Mouse (Mus musculus) gonadal fat pad, adult 2 months (tissue): ENCODE measurements around the gene Slc38a8. TPM values are rescaled to one million over a fixed set of nuclear protein-coding genes. Genes with fewer than 3 reads are reported as not detected.
A peak's percentile ranks its signal among the peaks of the same experiment; 100 is the strongest.

Source experiments
- DNase-seq: peaks from one replicate; pipeline ENCODE4 v3.0.0-alpha.2; 2012; ENCODE audit warnings: low read depth
- polyA plus RNA-seq: library from polyadenylated mRNA; depleted of rRNA; stranded (reverse); fragments of >200 nt; gene quantifications from 2 replicates; pipeline ENCODE4 v1.2.3, GENCODE M21; 2012; rRNA removed

Slc38a8 gene
- polyA plus RNA-seq, result 0.18 and 0.24 TPM in 2 replicates

DNA sequence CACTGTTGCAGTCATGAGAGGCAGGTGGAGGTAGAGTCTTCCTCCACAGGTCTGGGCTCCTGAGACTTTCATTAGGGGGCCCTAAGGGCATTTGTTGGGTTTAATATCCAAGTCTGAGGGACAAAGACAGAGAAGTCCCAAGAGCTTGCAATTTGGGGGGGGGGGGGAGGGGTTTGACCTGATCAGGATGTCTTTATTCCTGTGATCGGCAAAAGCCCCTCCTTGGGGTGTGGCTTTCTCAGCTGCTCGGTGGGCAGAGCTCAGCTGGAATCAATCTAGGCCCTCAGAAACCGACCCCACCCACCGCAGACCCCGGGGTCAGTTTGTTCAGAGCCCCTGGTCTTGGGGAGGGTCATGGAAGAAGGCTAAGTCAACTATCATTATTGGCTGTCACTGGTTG, at the start of gene Slc38a8:
TSS of gene Slc38a8 (minus strand) at position 101 of the 400 bp plus-strand sequence.
- DNase-seq, result no peak

DNA sequence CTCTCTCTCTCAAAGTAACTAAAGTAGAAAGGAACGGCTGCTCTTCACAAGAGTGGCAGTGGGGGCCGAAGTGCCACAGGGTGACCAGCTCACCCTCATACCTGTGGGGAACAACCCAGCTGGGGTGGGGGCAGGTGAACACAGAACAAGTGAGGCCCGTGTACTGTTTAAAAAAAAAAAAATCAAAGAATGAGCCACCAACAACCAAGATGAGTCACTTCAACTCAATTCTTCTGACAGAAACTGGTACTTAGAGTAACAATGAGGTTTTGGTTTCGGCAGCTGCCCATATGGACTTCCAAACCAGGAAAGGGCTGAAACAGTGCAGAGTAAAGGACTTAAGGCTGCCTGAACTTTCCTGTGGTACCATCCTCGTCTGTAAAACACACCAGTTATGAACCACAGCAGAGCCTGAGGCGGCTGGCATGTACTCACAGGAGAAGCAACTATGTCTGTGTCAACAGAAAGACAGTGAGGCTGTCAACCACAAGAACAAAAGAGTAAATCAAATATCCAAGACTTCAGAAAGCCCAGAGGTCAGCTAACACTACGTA, 47.1 kb upstream of the Slc38a8 start:
- peak; percentile 37 for DNase-seq

DNA sequence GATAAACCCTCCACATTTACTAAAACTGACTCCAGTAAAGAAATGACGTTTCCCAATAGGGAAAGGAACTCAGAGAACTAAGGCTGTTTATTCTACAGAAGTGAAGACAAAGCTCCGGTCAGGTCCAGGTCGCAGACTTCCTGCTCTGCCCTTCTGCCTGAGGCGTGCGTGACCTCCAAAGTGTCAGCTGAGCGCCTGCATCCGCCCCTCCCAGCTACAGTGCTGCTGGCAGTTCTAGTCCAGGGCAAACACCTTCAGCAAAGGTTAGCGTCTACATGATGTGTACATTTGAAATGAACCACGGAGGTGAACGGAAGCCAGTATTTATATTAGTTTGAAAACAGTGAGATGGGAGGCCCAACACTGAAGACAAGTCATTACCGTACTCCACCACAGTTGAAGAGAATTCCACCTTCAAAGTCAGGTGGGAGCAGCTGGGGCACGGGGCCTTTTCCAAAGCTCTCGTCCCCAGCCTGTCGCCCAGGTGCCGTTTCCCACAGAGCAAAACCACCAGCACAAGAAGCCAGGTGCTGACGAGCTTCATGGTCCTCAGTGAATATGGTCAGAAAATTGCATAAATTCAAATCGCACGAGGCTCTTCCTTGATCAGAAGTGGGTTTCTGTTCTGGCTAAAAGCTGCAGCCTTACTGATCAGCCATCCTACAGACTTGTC, 45.7 kb upstream of the Slc38a8 start:
- no peak for DNase-seq

DNA sequence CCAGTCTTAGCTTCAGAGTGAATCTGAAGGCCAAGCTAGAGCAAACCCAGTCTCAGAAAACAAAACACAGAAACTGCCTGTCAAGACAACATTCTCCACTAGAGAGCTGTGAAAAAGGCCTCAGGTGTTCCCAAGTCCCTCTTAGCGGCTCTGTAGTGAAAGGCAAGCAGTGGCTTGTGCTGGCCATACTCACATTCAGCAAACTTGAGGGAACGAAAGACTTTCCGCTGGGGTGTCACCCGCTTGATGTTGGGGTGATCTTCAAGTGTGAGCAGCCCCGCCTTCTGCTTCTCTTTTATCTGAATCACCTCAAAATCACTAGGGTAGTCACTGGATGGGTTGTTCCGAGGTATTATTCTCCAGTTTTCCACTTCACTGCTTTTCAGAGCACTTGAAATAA, 44.3 kb upstream of the Slc38a8 start:
- no peak for DNase-seq

DNA sequence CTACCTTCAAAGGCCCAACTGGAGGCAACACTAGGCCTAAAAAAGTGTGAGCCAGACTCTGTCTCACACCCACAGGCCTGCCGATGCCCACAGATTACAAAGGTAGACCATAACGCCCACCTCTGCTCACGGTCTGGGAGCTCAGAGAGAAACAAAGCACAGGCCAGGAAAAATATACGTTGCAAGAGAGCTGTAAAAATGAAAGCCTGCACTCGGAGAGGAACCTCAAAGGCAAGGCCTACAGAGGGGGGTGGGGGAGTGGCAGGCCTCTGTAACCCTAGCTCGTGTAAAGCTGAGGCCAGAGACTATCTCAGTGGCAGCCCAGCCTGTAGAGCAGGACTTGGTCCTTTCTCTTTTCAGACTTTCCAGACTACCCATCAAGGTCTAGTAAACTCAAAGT, 43.7 kb upstream of the Slc38a8 start:
- peak; percentile 84 for DNase-seq

DNA sequence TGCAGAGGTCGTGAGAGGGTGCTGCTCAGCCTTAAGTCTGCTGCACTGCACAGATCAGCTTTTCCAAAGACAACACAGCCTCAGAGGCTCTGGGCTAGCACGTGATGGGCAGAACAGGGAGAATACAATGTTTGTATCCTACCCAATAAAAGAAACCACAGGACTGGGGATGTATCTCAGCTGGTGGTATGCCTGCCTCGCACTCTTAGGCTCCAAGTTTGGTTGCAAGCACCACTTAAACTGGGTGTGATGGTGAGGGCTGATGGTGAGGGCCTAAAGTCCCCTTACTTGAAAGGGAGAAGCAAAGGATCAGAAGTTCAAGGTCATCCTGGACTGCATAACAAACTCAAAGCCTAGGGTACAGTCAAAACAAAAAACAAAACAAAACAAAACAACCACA, 43.1 kb upstream of the Slc38a8 start:
- no peak for DNase-seq

DNA sequence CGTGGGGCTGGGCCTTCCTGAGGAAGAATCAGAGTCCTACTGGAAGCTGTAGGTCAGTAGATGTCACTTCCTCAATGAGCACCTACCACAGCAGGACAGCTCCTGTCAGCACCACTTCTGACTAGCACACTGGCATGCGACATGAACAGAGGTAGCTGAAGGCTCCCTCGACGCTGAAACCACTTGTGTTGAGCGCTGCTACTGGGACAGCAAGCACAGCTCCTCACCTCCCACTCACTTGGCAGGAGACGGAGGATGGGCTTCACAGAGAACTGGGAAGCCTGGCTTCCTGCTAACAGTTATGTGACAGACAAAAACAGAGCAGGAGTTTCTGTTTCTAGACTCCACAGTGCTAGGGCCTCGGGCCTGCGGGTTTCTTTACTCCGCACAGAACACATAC, 30.5 kb upstream of the Slc38a8 start:
- no peak for DNase-seq

DNA sequence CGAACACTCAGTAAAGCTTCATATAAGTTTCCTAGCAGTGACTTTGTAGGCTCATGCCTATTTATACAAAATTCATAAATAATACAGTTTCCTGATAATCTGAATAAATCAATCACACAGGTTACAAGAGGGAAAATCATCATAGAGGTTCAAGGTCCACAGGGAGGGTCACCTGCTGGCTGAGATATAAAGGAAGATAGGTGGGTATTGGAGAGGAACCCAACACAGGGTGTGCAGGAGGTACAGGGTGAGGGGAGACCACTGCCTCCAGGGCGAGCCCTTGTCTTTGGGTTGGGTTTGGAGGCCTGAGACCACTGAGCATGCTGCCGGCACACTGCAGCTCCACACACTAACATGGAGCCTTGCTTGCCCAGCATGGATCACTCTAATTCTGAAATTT, 29.9 kb upstream of the Slc38a8 start:
- no peak for DNase-seq

DNA sequence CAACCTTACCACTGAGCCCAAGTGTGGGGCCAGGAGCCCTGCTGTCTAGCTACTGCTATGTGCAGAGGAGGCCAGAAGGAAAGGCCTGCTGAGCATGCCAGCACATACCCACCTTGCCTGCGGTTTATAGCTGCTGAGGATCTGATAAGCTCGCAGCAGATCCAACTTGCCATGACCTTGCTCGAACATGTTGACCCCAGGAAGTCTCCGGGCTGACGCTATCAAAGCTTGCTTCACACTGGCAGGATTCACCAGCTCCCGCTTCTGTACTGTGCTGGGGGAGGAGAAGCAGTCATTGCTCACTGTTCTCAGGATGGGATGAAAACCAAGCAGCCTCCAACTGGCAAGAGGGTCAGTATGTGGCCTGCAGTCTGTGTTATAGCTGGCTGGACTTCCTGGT, 29.4 kb upstream of the Slc38a8 start:
- no peak for DNase-seq

DNA sequence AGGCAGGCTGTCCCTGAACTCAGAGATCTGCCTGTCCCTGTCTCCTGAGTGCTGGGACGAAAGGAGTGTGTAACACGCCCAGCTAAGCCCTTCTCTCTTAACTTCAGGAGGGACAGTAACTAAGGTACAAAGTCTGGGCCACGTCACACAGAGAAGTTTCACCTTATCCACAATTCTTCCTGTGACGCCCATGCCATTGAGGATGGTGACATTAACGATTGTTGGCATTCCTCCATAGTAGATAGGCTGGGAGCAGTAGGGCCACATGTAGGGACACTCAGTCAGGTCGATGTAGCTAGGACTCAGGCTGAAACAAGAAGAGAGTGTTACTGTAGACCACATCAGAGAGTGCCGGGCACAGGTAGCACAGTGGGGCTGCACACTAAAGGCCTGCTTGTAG, 27.3 kb upstream of the Slc38a8 start:
- DNase-seq, result no peak

DNA sequence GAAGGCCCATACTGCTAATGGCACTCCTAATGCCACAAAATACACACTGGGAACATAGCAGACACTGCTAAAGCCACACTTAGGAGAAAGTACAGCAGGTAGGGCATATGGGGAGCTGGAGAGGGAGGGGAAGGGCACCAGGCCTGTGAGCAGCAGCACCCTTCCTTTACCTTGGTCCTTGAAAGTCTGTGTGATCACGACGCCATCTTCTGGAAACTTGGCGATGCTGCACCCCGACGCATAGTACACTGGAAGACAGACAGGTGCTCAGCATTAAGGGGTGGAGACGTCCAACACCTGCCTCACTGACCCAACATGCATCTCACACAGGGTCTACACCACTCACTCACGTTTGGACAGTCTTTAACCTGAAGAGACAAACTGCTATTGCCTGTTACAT, 18.6 kb upstream of the Slc38a8 start:
- DNase-seq, result no peak

DNA sequence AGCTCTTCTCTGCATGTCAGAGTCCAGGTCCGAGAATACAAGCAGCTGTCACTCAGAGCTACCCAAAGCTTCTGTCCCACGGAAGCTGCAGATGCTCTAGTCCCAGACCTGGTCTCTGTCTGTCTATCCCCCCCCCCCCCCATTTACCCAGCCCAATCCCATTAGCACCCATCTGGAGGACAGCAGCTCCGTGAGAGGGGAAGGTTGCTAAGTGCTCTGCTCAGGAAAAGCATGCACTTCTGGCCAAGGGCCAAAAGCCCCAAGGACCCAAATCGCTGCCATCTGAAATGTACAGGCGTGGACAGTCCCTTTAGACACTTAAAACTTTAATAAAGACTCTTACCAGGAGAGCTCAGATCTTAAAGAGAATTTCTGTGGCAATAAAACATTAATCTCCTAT, 15.2 kb upstream of the Slc38a8 start:
- DNase-seq, result no peak

DNA sequence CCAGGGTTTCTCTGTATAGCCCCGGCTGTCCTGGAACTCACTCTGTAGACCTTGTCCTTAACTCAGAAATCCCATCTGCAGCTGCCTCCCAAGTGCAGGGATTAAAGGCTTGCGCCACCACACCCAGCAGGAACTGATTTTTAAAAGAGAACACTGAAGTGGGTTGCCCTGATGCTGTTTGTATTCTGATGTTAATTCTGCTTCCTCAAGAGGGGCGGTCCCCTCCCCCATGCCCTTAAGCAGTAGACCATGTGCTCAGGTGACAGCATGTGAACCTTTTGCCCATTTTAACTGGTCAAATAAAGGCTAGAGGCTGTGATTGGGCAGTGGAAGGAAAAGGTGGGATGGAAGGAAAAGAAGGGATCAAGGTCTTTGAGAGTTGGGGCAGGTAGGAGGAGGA, 14.3 kb upstream of the Slc38a8 start:
- DNase-seq, result no peak

DNA sequence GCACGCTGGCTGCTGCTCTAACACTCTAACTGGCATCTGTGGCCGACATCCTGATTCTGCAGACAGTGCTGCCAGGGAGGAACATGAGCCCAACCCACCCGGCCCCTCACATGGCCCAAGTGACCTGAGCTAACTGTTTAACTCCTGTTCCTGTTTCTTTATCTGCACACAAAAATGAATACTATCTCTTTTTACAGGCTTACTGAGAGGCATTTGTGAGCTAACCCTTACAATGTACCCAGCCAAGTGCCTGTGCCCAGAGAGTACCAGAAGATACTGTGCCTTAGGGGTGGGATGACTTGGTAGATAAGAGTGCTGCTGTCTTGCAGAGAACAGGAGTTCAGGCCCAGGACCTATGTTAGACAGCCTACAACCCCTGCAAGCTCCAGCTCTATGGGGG, 13.4 kb upstream of the Slc38a8 start:
- DNase-seq, result no peak

DNA sequence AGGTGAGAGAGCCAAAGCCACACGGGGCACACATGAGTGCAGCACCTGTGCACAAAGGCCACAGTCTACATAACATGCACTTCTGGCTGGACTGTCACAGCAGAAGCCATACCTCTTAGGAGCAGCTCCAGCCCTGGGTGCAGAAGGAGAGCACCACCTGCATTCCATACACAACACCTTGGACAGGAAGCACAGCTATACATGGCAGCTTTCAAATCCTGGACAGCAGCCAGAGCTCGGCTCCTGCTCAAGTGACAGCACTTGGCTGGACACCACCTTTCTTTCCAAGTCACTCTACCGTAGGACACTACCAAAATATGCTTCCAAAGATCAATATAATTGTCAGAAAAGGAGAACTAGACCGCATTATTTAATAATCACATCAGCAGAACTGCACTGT, 11.9 kb upstream of the Slc38a8 start:
- DNase-seq, result no peak

DNA sequence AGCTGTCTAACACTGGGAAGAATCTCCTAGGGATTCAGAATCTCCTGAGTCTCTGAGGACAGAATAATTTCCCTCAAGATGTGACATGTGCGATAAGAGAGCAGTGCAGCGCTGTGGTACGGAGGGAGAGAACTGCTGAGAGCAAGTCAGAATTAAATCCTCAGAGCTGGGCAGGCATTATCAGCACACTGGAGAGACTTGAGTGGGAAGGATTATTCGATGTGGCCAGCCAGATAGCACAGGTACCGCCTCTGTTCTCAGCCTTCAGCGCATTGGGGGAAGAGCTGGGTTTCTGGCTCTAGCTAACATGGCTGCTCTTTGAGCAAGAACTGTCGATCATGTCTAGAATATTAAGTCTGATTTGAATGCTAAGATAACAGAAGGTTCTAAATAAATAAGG, 10.2 kb upstream of the Slc38a8 start:
- no peak for DNase-seq

DNA sequence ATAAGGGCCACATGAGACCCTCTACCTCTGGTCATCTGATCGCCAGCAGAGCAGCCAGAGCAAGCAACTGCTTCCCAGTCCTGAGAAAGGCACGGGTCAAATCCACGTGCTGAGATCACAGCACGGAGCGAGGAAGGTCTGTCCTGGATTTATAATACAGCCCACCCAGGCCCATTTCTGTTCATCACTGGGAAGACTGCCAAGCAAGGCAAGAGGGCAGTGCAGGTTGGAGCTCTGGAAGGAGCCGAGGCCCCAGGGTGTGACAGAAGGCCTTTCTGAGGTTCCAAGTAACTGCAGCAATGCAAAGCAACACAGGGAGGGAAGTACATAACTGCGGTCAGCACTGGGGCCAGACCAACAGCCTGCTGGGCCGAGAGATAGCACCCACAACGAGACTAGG, 9.0 kb upstream of the Slc38a8 start:
- no peak for DNase-seq

DNA sequence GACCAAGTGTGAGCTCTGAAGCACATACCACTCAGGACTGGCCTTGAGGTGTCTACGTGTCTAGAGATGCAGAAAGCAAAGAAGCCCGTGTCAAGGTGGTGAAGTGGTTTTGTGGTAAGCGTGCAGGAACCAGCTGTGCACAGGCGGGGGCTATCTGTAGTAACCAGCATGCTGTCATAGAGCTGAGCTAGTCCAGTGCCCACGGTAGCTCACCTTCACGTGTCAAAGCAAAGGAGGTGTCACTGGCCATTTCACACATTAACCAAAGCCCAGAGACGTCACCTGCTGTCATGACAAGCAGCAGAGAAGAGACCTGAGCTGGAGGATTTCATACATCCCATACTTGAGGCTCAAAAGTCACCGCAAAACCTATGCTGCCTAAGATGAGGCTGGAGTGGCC, 4.6 kb upstream of the Slc38a8 start:
- DNase-seq, result no peak

DNA sequence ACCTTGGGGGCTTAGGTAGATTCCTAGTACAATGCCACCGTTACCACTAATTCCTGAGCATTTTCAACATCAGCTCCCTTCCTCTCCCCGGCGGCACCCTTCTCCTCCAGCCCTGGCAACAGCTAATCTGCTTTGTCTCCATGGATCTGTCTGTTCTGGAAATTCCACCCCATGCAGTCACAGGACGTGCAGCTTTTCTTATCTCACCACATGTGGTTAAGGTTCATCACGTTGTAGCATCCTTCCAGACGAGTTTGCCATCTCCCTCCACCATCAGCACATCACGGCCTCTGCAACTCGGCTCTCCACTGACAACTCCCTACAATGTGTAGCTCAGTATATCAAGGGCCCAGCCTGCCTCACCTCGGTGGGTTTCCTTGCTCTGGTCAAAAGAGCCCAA, 4.0 kb upstream of the Slc38a8 start:
- no peak for DNase-seq

DNA sequence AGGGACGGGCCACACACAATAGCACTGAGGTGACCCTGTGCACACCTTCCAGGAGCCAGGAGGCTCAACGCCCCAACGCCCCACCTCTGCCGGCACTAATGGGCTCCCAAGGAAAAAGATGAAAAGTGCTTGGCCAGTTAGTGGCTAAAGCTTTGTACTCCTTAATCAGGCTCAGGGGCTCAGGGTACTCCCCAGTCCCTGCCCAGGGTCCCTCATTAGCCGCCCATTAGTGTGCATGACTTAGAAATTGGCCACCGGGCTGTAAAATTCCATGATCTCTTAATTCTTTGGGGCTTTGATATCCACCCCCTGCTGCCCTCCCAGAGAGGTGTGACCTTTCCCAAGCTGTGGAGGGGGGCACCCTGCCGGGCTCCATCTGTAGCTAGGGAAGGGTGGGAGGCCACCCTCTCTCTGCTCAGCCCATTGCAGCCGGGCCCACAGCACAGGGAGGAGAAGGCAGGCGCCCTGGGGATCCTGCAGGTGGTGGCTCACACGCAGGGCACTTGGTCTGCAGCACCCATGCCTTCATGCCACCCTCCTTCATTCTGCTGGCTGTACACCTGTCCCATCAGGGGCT, 1.8 kb upstream of the Slc38a8 start:
- no peak for DNase-seq

DNA sequence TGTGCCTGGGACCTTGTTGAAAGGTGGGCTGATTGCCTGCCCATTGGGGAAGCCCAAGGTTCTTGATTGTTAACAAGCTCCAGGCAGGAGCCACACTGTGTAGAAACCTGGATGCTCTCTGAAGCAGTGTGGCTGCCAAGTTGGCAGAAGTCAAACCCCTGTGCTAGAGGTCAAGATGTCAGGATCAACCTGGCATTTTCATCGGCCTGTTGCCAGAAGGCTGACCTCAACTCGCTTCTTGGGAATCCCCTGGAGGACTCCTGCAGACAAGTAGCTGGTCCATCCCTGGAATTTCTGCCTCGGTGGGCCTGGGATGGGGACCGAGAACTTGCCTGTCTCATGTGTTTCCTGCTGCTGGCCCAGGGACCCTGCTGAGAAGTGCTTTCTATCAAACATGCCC, 613 bp upstream of the Slc38a8 start:
- DNase-seq, result no peak

DNA sequence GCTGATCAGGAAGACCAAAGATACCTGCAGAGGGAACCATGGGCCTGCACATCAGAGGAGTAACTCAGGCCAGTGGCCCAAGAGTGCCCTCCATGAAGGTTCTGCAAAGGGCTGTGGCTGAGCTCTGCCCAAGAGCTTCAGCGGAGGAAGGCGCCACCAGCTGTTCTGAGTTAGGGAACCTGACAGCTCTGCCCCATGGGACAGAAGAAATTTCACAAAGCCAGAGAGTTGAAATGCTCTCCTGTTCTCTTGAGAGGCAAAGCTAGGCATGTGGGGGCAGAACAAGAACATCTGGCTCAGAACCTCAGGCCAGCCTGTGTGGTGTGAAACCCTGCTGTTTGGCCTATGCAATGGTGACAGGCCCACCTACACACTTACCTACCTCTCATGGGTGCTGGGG, 1.7 kb downstream of the Slc38a8 start:
- no peak for DNase-seq

DNA sequence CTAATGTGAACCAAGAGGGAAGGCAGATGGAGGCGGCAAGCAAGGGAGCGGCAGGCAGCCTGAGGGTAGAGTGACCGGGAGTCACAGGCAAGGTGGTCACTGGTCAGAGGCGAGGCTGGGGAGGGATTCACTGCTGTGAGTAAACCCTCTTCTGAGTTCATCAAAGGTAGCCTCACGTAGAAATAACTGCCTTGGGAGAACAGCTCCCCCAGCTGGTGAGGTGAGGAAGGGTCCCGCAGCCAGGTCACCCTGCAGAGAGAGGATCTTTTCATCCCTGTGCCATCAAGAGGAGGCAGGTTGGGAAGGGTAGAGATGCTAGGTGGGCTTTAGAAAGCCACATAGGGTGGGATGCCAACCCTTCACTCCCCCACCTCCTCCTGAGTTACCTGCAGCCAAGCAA, 4.7 kb downstream of the Slc38a8 start:
- no peak for DNase-seq

DNA sequence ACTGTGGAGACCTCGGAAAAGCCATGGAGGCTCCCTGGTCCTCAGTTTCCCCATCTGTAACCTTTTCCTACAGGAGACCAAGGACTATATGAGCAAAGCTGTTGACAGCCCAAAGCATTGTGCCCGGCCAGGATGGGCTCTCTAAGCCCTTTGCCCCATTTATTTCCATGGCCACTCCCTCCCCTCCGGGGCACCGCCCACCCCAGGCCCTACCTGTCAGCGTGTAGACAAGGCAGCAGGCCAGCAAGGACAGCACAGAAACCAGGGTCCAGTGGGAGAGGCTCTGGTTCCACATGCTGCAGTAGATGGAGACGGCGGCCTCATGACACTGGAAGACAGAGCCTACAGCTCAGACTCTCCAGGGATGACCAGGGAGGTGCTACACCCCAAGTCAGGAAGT, 14.4 kb downstream of the Slc38a8 start:
- DNase-seq, result no peak
